Mouse (Mus musculus) lung, postnatal 0 days (tissue): Measurements from ENCODE around the gene Tmc2.

Experiments
- CTCF ChIP-seq: IDR thresholded peaks from 2 replicates; pipeline ENCODE4 v1.5.1; 2016; ENCODE audit warnings: antibody characterized with exemption, mild to moderate bottlenecking
- EP300 ChIP-seq: IDR thresholded peaks from 2 replicates; pipeline ENCODE4 v1.6.1; 2016; ENCODE audit warnings: antibody characterized with exemption, mild to moderate bottlenecking, control low read depth

DNA sequence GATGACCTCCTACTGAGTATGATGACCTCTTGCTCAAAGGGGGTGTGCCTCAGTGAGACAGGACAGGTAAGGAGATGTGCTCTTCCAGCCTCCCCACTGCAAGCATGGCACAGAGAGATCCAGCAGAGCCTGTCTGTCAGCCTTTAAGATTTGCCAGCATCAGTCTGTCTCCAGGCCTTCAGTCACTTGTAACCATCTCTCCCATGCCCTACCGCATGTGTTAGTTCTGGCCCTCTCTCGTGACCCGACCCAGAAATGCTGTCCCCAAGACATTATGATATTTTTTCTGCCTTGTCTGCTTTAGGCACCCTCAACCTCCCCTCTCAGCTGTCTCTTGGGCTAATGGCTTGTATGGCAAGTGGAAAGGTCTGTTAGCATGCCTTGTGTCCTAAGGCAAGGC is 14.6 kb downstream of the Tmc2 start:
- TF ChIP-seq CTCF = no peak
- TF ChIP-seq EP300 = no peak
